In genomic region chr6:124998066-124998465, GRCm38 (mm10) we compare ENCODE assay signal across 1 mouse cellular context.
TF ChIP-seq lines count a peak whose summit lies in the region.

No protein-coding gene starts in this region.

TF ChIP-seq in CH12.LX, 34 proteins besides CTCF, POLR2A, EP300 and RAD21 (continued from another document):
- TF ChIP-seq ZMIZ1 (IDR thresholded peaks at IDR 0.05; ENCODE audit: low read depth, low read length), result no peak
- no peak for TF ChIP-seq ZNF384 (IDR thresholded peaks at IDR 0.05; ENCODE audit: low read depth, low read length)
- no peak for TF ChIP-seq GABPA (IDR thresholded peaks at IDR 0.05; ENCODE audit: insufficient replicate concordance, low read depth, low read length)
- no peak for TF ChIP-seq MYC (IDR thresholded peaks at IDR 0.05; ENCODE audit: low read depth, low read length)
- TF ChIP-seq RCOR1 (conservative IDR thresholded peaks at IDR 0.05; ENCODE audit: low read depth, low read length), result no peak
- no peak for TF ChIP-seq JUN (IDR thresholded peaks at IDR 0.05; ENCODE audit: insufficient read depth, low read depth, low read length)
- TF ChIP-seq JUND (conservative IDR thresholded peaks at IDR 0.05; ENCODE audit: low read depth, low read length), result no peak
- TF ChIP-seq CHD1 (IDR thresholded peaks at IDR 0.05; ENCODE audit: low read depth, low read length), result no peak
